Mouse (Mus musculus) midbrain, embryonic 14.5 days (tissue): ENCODE measurements at regions not wholly inside any gene's neighbourhood (a gene's known extent, or its start where the extent isn't known, plus 50 kb on each side); places are given as distances from the start of the nearest gene placed in this dataset.

ENCODE experiments used
- ATAC-seq: fragments of 200-750 bp; cut with Nextera tagmentation; 2 replicates; pipeline ENCODE4 v1.8.0; 2017; ENCODE audit warnings: moderate number of reproducible peaks, moderate library complexity; ENCODE audit not compliant: low FRiP score, low TSS enrichment
- DNase-seq: peaks from one replicate; pipeline ENCODE4 v3.0.0-alpha.2; 2015
- H3K27ac ChIP-seq: fragments of 300-500 bp; sonication (generic); replicated peaks from 2 replicates; pipeline ENCODE4 v1.5.1; 2014; ENCODE audit warnings: mild to moderate bottlenecking, low read depth, low read length, moderate library complexity
- H3K27me3 ChIP-seq: fragments of 300-500 bp; sonication (generic); 2 replicates; pipeline ENCODE4 v1.6.1; 2014; ENCODE audit warnings: low read length, control low read depth, mixed read lengths; ENCODE audit not compliant: control insufficient read depth, insufficient read depth
- H3K36me3 ChIP-seq: fragments of 300-500 bp; sonication (generic); 2 replicates; pipeline ENCODE4 v1.6.1; 2014; ENCODE audit warnings: low read length, control low read depth; ENCODE audit not compliant: control insufficient read depth, insufficient read depth
- H3K4me1 ChIP-seq: fragments of 300-500 bp; sonication (generic); 2 replicates; pipeline ENCODE4 v1.6.1; 2014; ENCODE audit warnings: mild to moderate bottlenecking, antibody characterized with exemption, low read length, control low read depth; ENCODE audit not compliant: control insufficient read depth, insufficient read depth
- H3K4me2 ChIP-seq: fragments of 300-500 bp; sonication (generic); 2 replicates; pipeline ENCODE4 v1.6.1; 2014; ENCODE audit warnings: mild to moderate bottlenecking, low read length, moderate library complexity
- H3K4me3 ChIP-seq: fragments of 300-500 bp; sonication (generic); replicated peaks from 2 replicates; pipeline ENCODE4 v1.5.1; 2014; ENCODE audit warnings: low read depth, low read length
- H3K9ac ChIP-seq: fragments of 300-500 bp; sonication (generic); replicated peaks from 2 replicates; pipeline ENCODE4 v1.6.1; 2014; ENCODE audit warnings: mild to moderate bottlenecking, low read length, moderate library complexity
- H3K9me3 ChIP-seq: fragments of 300-500 bp; sonication (generic); 2 replicates; pipeline ENCODE4 v1.6.1; 2016; ENCODE audit warnings: low read length, control low read depth, mixed read lengths; ENCODE audit not compliant: control insufficient read depth
- WGBS: fragments of 180-500 bp; shearing (Covaris S2); extraction: QIAGEN DNeasy Blood & Tissue Kit; methylation state at CpG from one replicate; pipeline ENCODE4 v1.1.7; 2014; 5-methylcytosine and 5-hydroxymethylcytosine counted together

- Histone ChIP-seq H3K27me3 (no peaks in the 10 kb centered on the region), H3K4me2 (no peak overlapping the region), H3K4me3 (no peak overlapping the region), H3K9me3 (no peaks in the 10 kb centered on the region), H3K9ac (no peak overlapping the region), H3K4me1 (no peaks in the 10 kb centered on the region), H3K36me3 (no peaks in the 10 kb centered on the region), H3K27ac (no peak overlapping the region)
- ATAC-seq (no peak), DNase-seq (no peak)
- WGBS: 93% methylated on average over 1 of the region's 1 CpGs
Observed at GRCm38 (mm10) chr13:84878178-84878849, 310.9 kb upstream of the Ccnh start.

- 41% methylated on average over 6 of the region's 6 CpGs for whole genome bisulfite sequencing
- H3K4me2 ChIP-seq: peak overlapping the region; percentile 41
- H3K9ac ChIP-seq: no peak overlapping the region
- no peaks in the 10 kb centered on the region for H3K27me3 ChIP-seq
- H3K4me3 ChIP-seq: peak overlapping the region; percentile 22
- no peaks in the 10 kb centered on the region for H3K4me1 ChIP-seq
- peak overlapping the region; percentile 68 for H3K27ac ChIP-seq
- no peaks in the 10 kb centered on the region for H3K36me3 ChIP-seq
- ATAC-seq (peak; percentile 94), DNase-seq (peak; percentile 79)
- H3K9me3 ChIP-seq: no peaks in the 10 kb centered on the region
Observed at GRCm38 (mm10) chr13:84905347-84905981, 283.7 kb upstream of the Ccnh start.

DNA sequence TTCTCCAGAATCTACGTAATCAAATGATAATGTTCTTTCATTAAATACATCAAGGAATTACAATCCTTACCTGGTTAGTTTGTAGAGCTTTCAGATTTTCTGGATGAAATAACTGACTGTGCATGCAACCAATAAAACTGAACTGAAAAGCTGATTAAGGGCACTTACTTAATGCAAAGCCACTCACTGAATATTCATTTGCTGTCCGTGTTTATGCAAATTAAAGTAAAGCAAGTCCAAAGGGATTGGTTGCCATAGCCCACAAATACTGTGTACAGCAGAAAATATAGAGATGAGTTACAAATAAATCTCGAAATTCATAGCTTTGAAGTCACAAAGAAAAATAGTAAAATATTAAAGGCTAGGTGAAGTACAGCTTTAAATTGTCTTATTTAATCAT, 283.2 kb upstream of the Ccnh start:
- DNase-seq: peak; percentile 67
- H3K36me3 ChIP-seq: no peaks in the 10 kb centered on the region
- no peak overlapping the region; the same call in 1 of the 2 replicates for H3K4me3 ChIP-seq
- H3K27ac ChIP-seq: peak overlapping the region; percentile 68
- no peaks in the 10 kb centered on the region for H3K4me1 ChIP-seq
- H3K4me2 ChIP-seq: peak overlapping the region; percentile 41
- ATAC-seq: peak; percentile 85
- H3K9me3 ChIP-seq: no peaks in the 10 kb centered on the region
- H3K9ac ChIP-seq: no peak overlapping the region
- 35% methylated on average over 3 of the region's 3 CpGs for WGBS
- H3K27me3 ChIP-seq: no peaks in the 10 kb centered on the region

GRCm38 (mm10) chr13:84931271-84931670, 257.9 kb upstream of the Ccnh start:
- 67% methylated on average over 1 of the region's 1 CpGs for WGBS
- DNase-seq (no peak), ATAC-seq (no peak)
- Histone ChIP-seq H3K4me1 (no peaks in the 10 kb centered on the region), H3K4me3 (no peak overlapping the region), H3K4me2 (no peak overlapping the region), H3K9ac (no peak overlapping the region), H3K9me3 (no peaks in the 10 kb centered on the region), H3K27ac (no peak overlapping the region), H3K27me3 (no peaks in the 10 kb centered on the region), H3K36me3 (no peaks in the 10 kb centered on the region)

DNA sequence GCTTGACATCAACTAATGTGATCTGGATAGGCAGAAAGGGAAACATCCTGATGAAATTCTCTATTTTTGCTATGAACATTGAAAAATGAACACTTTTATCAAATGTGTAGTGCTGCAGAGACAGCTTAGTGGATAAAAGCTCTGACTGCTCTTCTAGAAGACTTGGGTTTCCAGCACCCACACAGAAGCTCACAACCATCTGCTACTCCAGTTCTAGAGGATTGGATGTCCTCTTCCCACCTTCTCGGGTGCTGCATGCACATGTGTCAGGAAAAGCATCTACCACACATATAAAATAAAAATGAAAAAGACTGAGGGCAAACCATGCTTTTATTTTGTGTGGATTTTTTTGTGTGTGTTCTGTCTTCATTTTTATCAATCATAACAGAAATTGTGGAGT, 253.6 kb upstream of the Ccnh start:
- no peak overlapping the region for H3K27ac ChIP-seq
- H3K27me3 ChIP-seq: no peaks in the 10 kb centered on the region
- H3K36me3 ChIP-seq: no peaks in the 10 kb centered on the region
- no peaks in the 10 kb centered on the region for H3K4me1 ChIP-seq
- ATAC-seq (no peak), DNase-seq (no peak)
- 78% methylated on average over 1 of the region's 1 CpGs for WGBS
- no peak overlapping the region for H3K4me3 ChIP-seq
- no peaks in the 10 kb centered on the region for H3K9me3 ChIP-seq
- no peak overlapping the region for H3K9ac ChIP-seq
- H3K4me2 ChIP-seq: no peak overlapping the region

DNA sequence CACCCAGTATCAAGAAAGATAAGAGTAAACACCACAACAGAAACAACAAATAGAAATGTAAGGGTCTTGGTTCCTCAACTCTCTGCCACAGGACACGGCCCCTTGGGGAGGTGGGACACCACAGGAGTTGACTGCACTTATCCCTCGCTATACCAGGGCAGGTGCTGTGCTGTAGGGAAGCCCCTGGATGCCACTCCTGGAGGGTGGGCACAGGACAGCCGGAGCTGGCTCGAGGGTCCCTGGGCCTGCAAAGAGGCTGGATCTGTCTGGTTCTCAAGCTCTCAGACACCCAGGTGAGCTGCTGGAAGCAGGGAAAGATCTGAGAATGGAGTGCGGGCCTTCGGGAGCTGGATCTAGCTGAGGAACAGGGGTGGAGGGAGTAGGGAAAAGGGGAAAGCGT, 249.5 kb upstream of the Ccnh start:
- H3K9ac ChIP-seq: no peak overlapping the region
- no peaks in the 10 kb centered on the region for H3K36me3 ChIP-seq
- no peaks in the 10 kb centered on the region for H3K9me3 ChIP-seq
- WGBS: 90% methylated on average over 7 of the region's 7 CpGs
- no peaks in the 10 kb centered on the region for H3K4me1 ChIP-seq
- DNase-seq (no peak), ATAC-seq (no peak)
- no peaks in the 10 kb centered on the region for H3K27me3 ChIP-seq
- H3K4me3 ChIP-seq: no peak overlapping the region
- H3K27ac ChIP-seq: no peak overlapping the region
- H3K4me2 ChIP-seq: no peak overlapping the region

- Histone ChIP-seq H3K27me3 (no peaks in the 10 kb centered on the region), H3K9ac (no peak overlapping the region), H3K4me3 (no peak overlapping the region), H3K4me2 (no peak overlapping the region), H3K27ac (no peak overlapping the region), H3K4me1 (no peaks in the 10 kb centered on the region), H3K36me3 (no peaks in the 10 kb centered on the region), H3K9me3 (no peaks in the 10 kb centered on the region)
- ATAC-seq (no peak), DNase-seq (no peak)
- 100% methylated on average over 1 of the region's 1 CpGs for WGBS
Observed at GRCm38 (mm10) chr13:84940936-84941335, 248.3 kb upstream of the Ccnh start.

DNA sequence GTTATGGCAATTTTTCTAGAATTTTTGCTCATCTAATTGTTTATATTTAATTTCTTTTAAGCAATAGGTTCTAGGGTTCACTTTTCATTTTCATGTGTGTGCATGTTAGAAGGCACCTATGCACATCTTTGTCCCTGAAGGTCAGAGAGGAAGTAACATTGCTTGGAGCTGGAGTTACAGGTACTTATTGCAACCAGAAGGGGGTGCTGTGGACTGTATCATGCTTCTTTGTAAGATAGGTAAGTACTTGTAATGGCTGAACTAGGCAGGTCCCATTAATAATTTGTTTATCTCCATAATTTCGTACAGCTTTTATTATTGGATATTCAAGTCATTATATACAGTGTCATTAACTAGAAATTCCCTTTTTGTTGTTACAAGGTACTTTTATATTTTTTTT, 238.3 kb upstream of the Ccnh start:
- H3K4me1 ChIP-seq: no peaks in the 10 kb centered on the region
- no peak overlapping the region for H3K27ac ChIP-seq
- no peaks in the 10 kb centered on the region for H3K9me3 ChIP-seq
- no peaks in the 10 kb centered on the region for H3K27me3 ChIP-seq
- no peak overlapping the region for H3K9ac ChIP-seq
- ATAC-seq: no peak
- H3K36me3 ChIP-seq: no peaks in the 10 kb centered on the region
- no peak overlapping the region for H3K4me3 ChIP-seq
- peak; percentile 53 for DNase-seq
- WGBS: 57% methylated on average over 1 of the region's 1 CpGs
- H3K4me2 ChIP-seq: no peak overlapping the region

DNA sequence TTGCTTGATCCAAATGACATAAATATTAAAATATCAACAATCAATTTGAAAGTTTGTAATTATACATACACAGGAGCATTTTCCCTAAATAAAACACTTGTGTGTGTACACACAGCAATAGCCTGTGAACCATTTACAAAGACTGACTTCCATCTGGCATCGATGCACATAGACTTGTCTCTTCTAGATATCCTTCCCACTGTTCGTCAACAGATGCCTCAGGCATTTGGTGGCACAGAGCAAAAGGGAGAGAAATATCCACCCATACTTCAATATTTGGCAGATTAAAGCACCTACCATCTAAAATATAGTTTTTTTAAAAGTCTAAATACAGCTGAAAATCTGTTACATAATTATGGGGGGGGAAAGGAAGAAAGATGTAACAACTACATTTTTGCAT, 236.0 kb upstream of the Ccnh start:
- no peak for ATAC-seq
- H3K4me3 ChIP-seq: no peak overlapping the region
- no peaks in the 10 kb centered on the region for H3K9me3 ChIP-seq
- H3K4me1 ChIP-seq: no peaks in the 10 kb centered on the region
- no peaks in the 10 kb centered on the region for H3K36me3 ChIP-seq
- H3K4me2 ChIP-seq: no peak overlapping the region
- no peak overlapping the region for H3K27ac ChIP-seq
- DNase-seq: no peak
- 80% methylated on average over 2 of the region's 2 CpGs for WGBS
- H3K27me3 ChIP-seq: no peaks in the 10 kb centered on the region
- no peak overlapping the region for H3K9ac ChIP-seq
